Mouse (Mus musculus) duodenum, adult 2 months (tissue): ENCODE data around the gene Nipsnap3b. TPM values are rescaled to one million over a fixed set of nuclear protein-coding genes. Genes with fewer than 3 reads are reported as not detected.

ENCODE experiments used
- polyA plus RNA-seq: library from polyadenylated mRNA; depleted of rRNA; stranded (reverse); fragments of >200 nt; gene quantifications from 2 replicates; pipeline ENCODE4 v1.2.3, GENCODE M21; 2012; ENCODE audit warnings: low replicate concordance; rRNA removed

Gene Nipsnap3b
- 50.8 and 83.7 TPM in 2 replicates for polyA plus RNA-seq

DNA sequence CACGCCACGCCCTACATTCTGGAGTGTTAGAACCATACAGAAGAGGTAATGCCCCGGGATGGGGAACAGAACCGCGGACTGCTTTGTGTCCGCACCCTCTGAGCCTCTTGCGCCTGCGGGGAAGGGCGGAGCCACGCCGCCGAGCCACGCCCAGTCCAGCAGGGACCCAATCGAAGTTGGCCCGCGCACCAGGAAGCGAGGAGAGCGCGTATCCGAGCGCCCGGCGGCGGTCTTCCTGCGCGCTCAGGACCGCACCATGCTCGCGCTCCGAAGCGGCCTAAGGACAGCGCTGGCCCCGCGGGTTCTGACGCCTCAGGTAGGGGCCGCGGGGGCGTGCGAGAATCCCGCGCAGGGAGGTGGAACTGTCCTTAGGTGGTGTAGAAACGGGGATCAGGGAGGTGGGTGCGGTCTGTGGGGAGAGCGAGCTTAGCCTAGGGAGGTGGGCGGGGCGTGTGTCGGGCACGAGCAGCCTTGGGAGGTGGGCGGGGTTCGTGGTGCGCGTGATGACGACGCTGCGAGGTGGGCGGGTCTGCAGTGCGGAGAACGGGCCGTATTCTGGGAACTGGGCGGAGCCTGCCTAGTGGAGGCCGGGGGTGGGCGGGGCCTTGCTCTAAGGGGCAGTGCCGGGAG is at the start of gene Nipsnap3b:
Gene Nipsnap3b, plus strand, starts transcription at position 149 of the 630 bp plus-strand sequence.

DNA sequence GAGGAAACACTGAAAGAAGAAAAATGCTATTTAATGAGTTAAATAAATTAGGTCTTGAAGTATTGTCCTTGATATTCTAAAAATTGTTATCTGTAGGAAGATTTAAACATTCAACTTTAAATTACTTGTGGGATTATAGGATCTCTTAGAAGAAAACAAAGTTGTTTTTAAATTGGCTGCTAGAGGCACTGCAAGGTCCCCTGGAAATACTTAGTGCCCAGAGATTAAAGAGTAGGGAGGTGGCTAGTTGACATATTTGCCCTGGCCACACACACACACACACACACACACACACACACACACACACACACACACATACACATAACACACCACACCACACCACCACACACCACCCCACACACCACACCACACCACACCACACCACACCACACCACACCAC is 47.4 kb upstream of the Nipsnap3b start, which contains the start of gene Olfr270:
Gene Olfr270, plus strand, starts transcription at position 301 of the 400 bp plus-strand sequence.

DNA sequence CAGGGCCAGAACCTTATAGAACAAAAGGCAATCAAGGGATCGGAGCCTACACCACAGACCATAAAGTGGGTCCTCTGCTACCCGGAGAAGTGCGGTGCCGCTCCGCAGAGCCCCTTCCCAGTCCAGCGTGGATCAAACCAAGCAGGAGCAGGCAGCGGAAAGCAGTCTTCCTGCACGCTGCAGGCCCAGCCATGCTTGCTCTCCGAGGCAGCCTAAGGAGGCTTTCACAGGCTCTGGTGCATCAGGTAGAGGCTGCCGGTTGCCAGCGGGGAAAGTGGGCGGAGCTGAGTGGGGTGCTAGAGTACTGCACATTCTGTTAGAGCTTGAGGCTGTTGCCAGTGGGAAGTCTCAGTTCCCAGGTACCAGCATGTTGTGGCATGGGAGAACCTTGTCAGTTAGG is 22.4 kb upstream of the Nipsnap3b start, which contains the start of gene Nipsnap3a:
Gene Nipsnap3a, plus strand, starts transcription at position 25 of the 400 bp plus-strand sequence.

Other genes starting within 250 kb of the Nipsnap3b start
- gene Olfr275, start 197.3 kb upstream of the Nipsnap3b start, polyA plus RNA-seq = not detected in 2 replicates
- not detected in 2 replicates for gene Olfr273, start 152.6 kb upstream of the Nipsnap3b start, polyA plus RNA-seq
- gene Olfr272, start 92.7 kb upstream of the Nipsnap3b start, polyA plus RNA-seq = not detected in 2 replicates
- not detected in 2 replicates for gene Olfr270, start 47.3 kb upstream of the Nipsnap3b start, polyA plus RNA-seq
- gene Nipsnap3a, start 22.6 kb upstream of the Nipsnap3b start, polyA plus RNA-seq = not detected in 2 replicates
- 0.48 and 1.5 TPM in 2 replicates for gene Abca1, start 148.0 kb downstream of the Nipsnap3b start, polyA plus RNA-seq